Mouse (Mus musculus): Measurements from ENCODE around the gene Rad18. TPM values are rescaled to one million over a fixed set of nuclear protein-coding genes. Genes with fewer than 3 reads are reported as not detected.

Rad18 gene
- total RNA-seq, 2 experiments from 2014 or later, result 0.78 to 0.94 TPM

DNA sequence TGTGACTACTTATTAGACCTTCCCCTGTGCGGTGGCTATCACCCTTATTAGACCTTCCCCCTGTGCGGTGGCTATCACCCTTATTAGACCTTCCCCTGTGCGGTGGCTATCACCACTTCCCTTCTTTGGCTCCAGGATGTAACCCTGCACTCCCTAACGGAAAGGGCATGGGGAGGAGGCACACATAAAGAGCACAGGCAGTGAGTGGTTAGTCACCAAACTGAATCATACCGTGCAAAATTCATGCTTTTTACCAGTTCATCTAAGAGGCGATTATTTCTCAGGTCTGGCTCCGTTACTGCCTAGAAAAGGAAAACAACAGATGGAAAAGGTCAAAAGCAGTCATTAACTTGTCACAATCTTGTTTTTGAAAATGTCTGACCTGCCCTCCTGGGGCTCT is 10.0 kb downstream of the Rad18 start:
- DNase-seq (ENCODE audit: low spot score), result peak; percentile 8

DNA sequence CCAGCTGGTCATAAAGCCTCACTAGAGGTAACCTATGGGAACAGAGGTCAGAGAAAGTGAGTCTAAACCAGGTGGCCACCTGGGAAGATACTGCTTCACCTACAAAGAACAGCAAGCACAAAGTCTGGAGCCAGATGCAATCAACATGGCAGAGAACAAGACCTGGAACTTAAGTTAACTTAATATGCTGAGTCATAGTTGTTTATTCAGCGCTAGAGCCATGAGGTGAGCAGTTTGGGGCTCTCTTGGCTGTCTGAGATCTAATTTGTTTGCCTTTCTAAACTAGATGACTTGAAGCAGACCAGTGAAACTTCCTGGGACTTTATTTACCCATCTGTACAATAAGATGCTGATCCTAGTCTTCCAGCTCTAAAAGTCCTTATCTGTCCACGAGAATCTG is 12.4 kb downstream of the Rad18 start:
- DNase-seq (ENCODE audit: low spot score), result no peak

DNA sequence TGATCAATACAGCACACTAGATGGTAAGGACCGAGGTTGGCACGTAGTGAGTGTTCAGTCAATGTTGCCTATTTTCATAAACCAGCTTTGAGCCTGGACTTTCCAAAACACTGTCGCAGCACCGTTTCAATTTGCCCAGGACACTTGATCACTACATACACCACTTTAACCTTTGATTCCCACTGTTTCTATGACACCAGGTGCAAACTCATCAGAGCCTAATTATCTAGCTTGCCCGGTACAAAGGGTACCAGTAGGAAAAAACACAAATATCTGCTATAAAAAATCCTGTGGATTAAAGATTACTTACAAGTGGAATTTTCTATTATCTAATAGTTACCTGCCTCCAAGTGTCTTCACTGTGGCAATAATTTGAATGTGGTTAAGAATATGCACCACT is 64.4 kb downstream of the Rad18 start:
- DNase-seq (ENCODE audit: low spot score), result no peak

DNA sequence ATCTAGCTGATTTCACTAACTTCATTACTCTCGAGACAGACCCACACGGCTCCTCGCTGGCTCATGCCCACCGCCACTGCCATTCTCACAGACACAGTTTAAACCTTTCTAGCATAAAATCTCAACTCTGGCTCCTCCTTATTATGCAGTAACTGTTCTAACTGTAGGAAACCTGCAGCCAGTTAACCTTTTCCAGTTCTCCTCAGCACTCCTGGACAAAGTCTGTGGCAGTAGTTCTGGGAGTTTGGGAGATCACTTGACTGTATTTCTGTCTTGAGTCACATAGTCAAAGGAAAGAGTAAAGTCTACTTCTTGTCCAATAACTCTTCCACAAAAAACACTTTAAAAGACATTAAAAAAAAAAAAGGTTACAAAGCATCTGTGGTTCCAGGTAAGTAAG is 66.2 kb downstream of the Rad18 start:
- no peak for DNase-seq (ENCODE audit: low spot score)

DNA sequence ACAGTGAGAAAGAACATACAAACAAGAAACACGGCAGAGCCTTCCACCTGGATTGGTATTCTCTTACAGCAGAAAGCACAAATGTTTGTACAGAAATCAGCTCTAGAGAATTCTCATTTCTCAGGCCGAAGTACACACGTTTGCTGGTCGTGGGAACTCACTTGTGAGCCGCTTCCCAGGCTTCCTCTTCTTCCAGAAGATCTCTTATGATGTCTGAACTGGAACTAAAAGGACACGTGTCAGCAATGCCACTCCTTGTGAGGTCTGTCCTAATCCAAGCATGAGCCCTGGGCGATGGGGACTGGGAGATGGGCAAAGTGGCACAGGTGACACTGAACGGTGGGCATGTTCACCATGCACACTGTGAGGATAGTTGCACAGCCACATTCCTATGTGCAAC is 68.2 kb downstream of the Rad18 start:
- no peak for DNase-seq (ENCODE audit: low spot score)

DNA sequence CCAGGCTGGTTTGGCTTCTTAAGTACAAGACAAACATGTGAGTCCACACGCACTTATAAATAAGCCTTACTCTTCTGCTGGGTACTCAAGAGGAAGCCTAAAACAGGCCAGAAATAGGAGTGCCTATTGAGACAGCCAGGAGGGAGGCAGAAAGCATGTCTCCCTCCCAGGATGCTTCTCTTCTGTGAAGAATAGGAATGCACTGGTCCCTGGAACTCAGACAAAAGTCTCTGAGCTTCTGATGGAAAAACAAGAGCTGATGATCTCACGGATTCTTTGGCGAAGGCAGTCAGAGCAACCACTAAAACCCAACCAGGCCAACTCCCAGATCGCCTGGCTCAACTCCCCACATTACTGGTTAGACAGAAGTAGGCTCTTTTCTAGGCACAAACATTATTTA is 74.2 kb downstream of the Rad18 start:
- peak; percentile 6 for DNase-seq (ENCODE audit: low spot score)

DNA sequence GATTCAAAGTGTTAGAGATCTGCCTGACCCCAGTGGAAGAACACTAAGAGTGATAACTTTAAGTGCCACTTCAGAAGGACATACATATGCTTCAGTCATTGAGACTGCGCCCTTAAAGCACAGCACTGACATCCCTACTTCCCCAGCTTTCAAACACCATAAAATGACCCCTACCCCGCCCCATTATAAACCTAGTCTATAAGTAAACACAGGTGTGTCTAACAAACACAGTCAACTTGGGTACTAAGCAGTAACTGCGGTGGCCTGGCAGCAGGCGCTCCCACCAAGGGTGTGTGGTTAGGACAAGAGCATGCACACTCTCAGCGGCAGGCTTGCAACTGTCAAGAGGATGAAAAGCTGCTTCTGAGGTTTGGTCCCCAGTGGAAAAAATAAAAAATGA is 76.5 kb downstream of the Rad18 start:
- no peak for DNase-seq (ENCODE audit: low spot score)

DNA sequence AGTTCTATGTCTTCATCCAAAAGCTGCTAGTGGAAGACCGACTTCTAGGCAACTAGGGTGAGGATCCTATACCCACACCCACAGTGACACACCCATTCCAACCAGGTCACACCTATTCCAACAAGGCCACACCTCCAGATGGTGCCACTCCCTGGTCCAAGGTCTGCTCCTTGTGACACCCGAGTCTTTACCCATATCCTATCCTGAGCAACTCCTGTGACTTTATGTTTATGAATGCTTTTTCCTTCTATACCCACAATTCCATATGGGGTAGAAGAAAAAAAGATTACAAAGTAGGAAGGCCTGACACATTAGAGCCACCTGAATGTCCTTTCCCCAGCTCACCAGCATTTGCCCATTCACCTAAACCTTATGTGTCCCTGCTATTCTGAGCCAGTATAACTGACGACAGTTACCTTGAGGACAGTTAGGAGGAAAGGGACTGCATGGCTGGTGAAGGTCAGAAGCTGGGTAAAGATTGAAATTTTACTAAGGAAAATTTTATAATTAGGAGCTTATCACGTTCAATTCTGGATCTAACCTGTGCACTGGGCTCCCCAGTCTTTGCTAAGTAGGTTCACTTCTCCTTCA is 78.7 kb downstream of the Rad18 start:
- no peak for DNase-seq (ENCODE audit: low spot score)

DNA sequence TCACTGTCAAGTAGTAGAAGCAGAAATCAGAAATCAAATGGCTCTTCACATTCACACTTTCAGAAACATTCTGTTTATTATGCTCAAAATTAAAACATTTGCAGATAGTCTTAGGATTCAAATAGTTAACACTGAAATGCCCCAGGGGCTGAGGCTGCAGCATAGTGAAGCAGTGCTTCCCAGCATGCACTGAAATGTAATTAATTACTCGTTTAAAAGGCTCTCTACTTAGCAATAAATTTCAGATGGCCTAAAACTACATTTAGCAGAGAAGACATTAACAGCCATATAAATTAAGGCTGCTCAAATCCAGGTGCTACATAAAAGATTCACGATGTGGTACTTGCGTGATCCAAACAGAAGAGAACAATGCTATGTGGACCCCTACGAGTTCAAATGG is 87.5 kb downstream of the Rad18 start:
- DNase-seq (ENCODE audit: low spot score), result no peak

DNA sequence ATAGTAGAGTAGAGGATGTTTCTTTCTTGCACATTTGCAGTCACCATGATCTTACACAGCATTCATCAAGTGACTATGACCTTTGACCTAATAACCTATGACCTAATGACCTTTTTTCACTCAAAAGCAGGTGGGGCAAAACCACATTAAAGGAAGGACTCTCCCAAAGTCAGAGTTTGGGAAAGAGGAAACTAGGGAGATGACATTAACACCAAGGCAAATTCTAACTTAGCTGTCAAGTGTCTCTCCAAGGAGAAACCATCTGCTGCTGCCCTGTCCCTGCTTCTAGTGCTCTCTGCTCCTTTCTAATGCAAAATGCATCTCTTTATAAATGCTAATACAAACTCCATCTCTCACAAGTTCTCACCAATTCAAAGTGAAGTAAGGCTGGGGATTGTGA is 92.6 kb downstream of the Rad18 start:
- no peak for DNase-seq (ENCODE audit: low spot score)

DNA sequence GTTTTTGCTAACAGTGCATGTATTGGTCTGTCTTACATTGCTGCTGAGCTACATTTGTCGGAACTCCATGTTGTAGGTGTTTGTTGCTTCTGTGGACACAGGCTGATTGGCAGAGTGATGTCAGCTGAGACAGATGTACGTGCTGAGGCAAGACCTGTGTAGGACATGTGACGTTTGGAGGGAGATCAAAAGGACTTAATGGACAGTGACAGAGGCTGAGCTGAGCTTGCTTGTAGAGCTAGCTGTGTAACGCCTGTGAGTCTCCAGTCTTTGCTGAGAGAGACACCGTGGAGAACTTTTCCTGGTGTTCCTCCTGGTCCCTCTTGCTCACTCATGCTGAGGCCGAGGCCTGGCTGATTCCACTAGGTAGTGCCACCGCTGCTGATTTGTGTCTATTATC is 101.5 kb downstream of the Rad18 start:
- DNase-seq (ENCODE audit: low spot score), result no peak

DNA sequence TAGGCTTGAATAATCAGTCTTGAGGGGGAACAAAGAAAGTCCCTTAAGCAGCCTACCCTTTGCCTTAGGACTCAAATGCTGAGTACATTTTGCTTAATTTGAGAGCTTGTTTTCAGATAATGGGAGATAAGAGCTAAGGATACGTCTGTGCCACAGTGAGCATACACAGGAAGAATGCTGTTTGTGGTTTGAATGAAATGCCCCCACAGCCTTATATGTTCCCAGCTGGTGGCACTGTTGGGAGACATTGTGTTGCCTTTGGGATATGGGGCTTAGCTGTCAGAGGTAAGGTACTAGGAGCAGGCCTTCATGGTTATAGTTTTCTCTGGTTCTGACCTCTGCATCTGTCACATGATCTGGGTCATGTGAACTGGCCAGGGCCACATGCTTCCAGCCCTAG is 108.6 kb downstream of the Rad18 start:
- DNase-seq (ENCODE audit: low spot score), result no peak

DNA sequence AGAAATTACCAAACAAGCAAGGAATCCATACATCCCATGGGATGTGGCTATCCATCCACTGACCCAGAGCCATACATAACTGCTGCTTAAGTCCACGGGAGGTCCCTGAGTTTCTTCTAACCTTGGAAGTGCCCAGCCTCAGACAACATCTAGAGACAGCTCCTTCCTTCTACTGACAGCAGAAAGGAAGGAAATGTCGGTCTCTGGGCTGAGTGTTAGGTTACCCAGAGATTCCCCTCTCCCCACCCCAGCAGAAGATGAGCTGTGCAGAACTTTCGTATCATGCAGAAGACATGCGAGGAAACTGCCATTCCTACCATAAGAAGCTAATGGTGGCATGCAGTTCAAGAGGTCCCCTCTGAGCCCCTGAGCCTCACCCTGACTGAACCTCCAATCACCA is 109.5 kb downstream of the Rad18 start:
- DNase-seq (ENCODE audit: low spot score), result no peak

DNA sequence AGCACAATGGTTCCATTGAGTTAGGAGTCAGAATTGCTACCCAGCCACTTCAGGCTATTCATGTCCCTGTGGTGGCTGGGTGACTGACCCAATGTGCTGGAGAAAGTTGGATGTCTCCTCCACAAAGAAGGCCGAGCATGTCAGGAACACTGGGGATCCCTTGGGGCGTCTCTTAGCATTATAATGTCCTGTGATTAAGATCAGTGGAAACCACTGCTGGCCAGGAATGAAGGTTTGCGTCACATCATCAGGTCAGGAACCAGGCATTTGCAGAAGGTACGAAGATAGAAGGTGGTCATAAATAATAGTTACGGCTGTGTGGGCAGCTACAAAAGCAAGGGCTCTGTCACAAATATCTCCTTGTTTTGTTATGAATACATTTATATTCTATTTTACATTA is 111.5 kb downstream of the Rad18 start:
- DNase-seq (ENCODE audit: low spot score), result no peak

DNA sequence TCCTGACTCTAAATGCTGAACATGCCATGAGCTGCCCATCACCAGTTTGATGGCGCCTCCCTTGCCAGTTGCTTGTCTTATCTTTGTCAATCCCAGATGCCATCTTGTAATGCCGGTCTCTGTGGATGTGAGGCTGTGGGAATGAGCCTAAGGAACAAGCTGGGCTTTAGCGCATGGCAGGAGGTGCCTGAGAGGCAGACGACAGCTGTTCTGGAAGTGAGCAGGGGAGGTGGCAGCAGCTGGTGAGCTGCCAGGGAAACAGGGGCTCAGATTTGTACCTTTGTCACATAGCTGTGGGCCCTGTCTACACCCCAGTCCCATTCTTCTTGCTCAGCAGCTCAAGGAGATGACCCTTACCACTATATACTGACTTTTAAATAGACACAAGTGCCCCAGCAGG is 114.5 kb downstream of the Rad18 start:
- no peak for DNase-seq (ENCODE audit: low spot score)

DNA sequence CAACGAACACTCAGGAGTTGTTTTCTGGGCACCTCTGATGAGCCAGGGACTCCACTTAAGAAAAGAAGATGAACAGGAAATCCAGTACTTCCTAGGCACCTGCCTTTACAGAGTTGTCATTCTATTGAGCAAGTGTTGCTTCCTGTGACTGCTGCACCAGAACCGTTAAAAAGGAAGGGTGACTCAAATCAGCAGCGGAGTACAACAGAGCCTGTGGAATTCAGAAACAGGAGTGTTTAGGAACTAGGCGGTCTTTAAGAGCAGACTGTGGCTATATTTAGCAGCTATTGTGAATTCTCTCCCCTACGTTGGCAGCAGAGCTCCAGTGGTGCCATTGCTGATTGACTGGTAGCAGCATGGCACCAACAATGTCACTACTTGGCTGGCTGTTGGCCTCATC is 119.3 kb downstream of the Rad18 start:
- no peak for DNase-seq (ENCODE audit: low spot score)

DNA sequence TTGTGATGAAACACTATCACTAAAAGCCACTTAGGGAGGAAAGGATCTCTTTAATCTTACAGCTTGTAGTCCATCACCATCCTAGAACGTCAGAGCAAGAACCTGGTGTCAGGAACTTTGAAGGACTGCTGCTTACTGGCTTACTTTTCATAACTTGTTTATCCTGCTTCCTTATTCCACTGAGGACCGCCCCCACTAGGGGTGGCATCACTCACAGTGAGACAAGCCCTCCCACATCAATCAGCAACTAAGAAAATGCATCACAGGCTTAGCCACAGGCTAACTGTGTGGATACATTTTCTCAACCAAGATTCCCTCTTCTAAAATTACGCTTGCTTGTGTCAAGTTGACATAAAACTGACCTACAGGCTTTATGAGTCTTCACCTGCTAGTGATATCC is 121.9 kb downstream of the Rad18 start:
- no peak for DNase-seq (ENCODE audit: low spot score)

DNA sequence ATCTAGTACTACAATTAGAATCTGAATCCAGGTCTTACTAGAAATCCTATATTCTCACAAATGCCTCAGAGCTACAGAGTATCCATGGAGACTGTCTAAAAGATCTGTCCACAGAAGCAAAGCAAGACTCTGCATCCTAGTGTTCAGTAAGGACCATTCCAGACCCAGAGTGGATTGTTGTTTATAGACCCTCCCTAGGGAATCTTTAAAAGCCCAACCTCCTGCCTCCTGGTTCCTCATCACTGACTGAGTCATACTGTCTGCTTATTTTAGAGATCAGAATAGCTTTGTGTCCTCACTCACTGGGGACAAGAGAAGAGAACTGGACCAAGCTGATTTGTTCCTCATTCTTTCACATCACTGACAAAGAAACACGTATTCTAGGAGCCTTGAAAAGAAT is 126.1 kb downstream of the Rad18 start:
- DNase-seq (ENCODE audit: low spot score), result no peak

Other genes with a start within 250 kb of the Rad18 start
- 10 to 100 TPM; 47.8 to 52.7 TPM for gene Cav3, start 237.2 kb downstream of the Rad18 start, total RNA-seq (2021)
- gene Oxtr, start 206.7 kb downstream of the Rad18 start, total RNA-seq (2021), result 1 to 10 TPM in 1 of 2 experiments, under 1 TPM in 1; 0.09 to 1.2 TPM

All from gastrocnemius, adult 18-20 months (tissue).